Mouse (Mus musculus): ENCODE results near the gene Synrg. TPM values are rescaled to one million over a fixed set of nuclear protein-coding genes. Genes with fewer than 3 reads are reported as not detected.

The Synrg gene
- total and polyA plus RNA-seq, 3 experiments, result 9.5 to 25.2 (median 15.8) TPM

DNA sequence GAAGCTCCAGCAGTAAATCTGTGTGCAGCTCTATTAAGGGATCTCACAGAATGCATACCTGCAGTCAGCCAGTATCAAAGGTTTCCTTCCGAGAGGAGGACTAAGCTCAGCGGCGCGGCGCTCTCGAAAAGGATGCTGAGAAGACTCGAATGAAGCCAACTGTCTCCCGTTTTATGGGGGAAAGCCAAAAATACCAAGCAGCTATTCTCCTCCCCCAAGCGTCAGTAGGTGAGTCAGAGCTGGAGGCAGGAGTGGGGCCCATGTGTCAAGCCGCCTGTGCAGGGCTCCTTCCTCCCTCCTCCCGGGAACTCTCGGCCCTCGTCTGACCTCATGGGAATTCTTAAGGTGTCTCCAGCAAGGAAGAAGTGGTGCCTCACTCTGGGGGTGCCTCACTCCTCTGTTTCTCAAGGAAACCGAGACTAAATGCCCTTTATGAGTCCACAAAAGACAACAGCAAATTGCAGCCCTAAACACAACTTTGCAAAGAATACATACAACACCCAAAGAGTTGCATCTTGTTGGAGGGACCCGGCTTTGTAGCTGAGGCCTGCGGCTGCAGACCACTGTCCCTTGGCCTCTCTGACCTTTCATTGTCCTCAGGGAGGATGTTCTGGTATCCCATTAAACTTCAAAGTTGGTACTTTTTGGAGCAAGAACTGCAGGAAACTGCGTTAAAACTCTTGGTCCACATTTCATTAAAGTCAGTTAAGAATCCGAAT lies 102.9 kb downstream of the Synrg start:
- peak overlapping the region; percentile 87 for H3K27ac ChIP-seq (ENCODE audit: insufficient read depth, low read depth)
- H3K4me2 ChIP-seq (ENCODE audit: insufficient read depth, low read depth, poor library complexity, severe bottlenecking), result peak overlapping the region; percentile 91
- no peaks in the 10 kb centered on the region for H3K9me3 ChIP-seq (replicated peaks; ENCODE audit: low read length)
- H3K79me2 ChIP-seq (replicated peaks; ENCODE audit: control insufficient read depth, extremely low read depth, insufficient read depth, poor library complexity, severe bottlenecking), result peaks cover 42% of the 10 kb centered on the region
- TF ChIP-seq BHLHE40 (IDR thresholded peaks at IDR 0.05; ENCODE audit: low read depth, low read length) (peak; percentile 86), RCOR1 (conservative IDR thresholded peaks at IDR 0.05; ENCODE audit: low read depth, low read length) (peak; percentile 87; the same call in 1 of the 2 replicates), CHD2 (IDR thresholded peaks at IDR 0.05; ENCODE audit: low read length) (peak; percentile 58; the same call in 1 of the 2 replicates), RAD21 (IDR thresholded peaks at IDR 0.05; ENCODE audit: low read depth, low read length) (no peak), SMC3 (IDR thresholded peaks at IDR 0.05; ENCODE audit: low read depth, low read length) (no peak), HCFC1 (IDR thresholded peaks at IDR 0.05; ENCODE audit: low read depth, low read length) (no peak; the same call in 1 of the 2 replicates), GABPA (IDR thresholded peaks at IDR 0.05; ENCODE audit: insufficient replicate concordance, low read depth, low read length) (no peak), ZNF384 (IDR thresholded peaks at IDR 0.05; ENCODE audit: low read depth, low read length) (no peak), JUN (IDR thresholded peaks at IDR 0.05; ENCODE audit: insufficient read depth, low read depth, low read length) (peak; percentile 76), NELFE (IDR thresholded peaks at IDR 0.05; ENCODE audit: low read depth, low read length) (peak; percentile 84), ZMIZ1 (IDR thresholded peaks at IDR 0.05; ENCODE audit: low read depth, low read length) (peak; percentile 92), KAT2A (IDR thresholded peaks at IDR 0.05; ENCODE audit: insufficient replicate concordance, low read length) (no peak), MAFK (IDR thresholded peaks at IDR 0.05; ENCODE audit: insufficient replicate concordance, low read length) (0 out of 2 replicates have a peak, but pooled peaks have one; percentile 29), USF2 (conservative IDR thresholded peaks at IDR 0.05; ENCODE audit: low read depth, low read length) (no peak), UBTF (IDR thresholded peaks at IDR 0.05; ENCODE audit: low read depth, low read length) (peak; percentile 18; the same call in 1 of the 2 replicates), MYC (IDR thresholded peaks at IDR 0.05; ENCODE audit: low read depth, low read length) (peak; percentile 82; the same call in 1 of the 2 replicates), JUND (conservative IDR thresholded peaks at IDR 0.05; ENCODE audit: low read depth, low read length) (peak; percentile 79), SIN3A (IDR thresholded peaks at IDR 0.05; ENCODE audit: low read length) (peak; percentile 75; the same call in 1 of the 2 replicates), IRF4 (IDR thresholded peaks at IDR 0.05; ENCODE audit: low read depth, low read length) (peak; percentile 98), POLR2A (IDR thresholded peaks at IDR 0.05; ENCODE audit: low read depth, low read length) (peak; percentile 94), E2F4 (IDR thresholded peaks at IDR 0.05; ENCODE audit: insufficient replicate concordance, low read depth, low read length) (no peak), MXI1 (IDR thresholded peaks at IDR 0.05; ENCODE audit: low read depth, low read length) (peak; percentile 89), POLR2AphosphoS2 (IDR thresholded peaks at IDR 0.05; ENCODE audit: low read depth, low read length) (peak; percentile 74; the same call in 1 of the 2 replicates), ETS1 (conservative IDR thresholded peaks at IDR 0.05; ENCODE audit: low read depth, low read length) (peak; percentile 98), CTCF (conservative IDR thresholded peaks at IDR 0.05 in 1 of 2, IDR thresholded peaks at IDR 0.05 in 1 of 2; ENCODE audit: low read depth in 2 of 2, low read length in 2 of 2) (no peak), ZC3H11A (IDR thresholded peaks at IDR 0.05; ENCODE audit: low read depth, low read length) (no peak), ELF1 (IDR thresholded peaks at IDR 0.05; ENCODE audit: low read depth, low read length) (peak; percentile 51; the same call in 1 of the 2 replicates), MAZ (IDR thresholded peaks at IDR 0.05; ENCODE audit: low read depth, low read length) (peak; percentile 87), CHD1 (IDR thresholded peaks at IDR 0.05; ENCODE audit: low read depth, low read length) (no peak; the same call in 1 of the 2 replicates), TCF12 (IDR thresholded peaks at IDR 0.05; ENCODE audit: low read depth, low read length) (peak; percentile 92), NRF1 (IDR thresholded peaks at IDR 0.05; ENCODE audit: low read depth, low read length) (peak; percentile 37; the same call in 1 of the 2 replicates), EP300 (IDR thresholded peaks at IDR 0.05; ENCODE audit: low read length) (peak; percentile 80), ZKSCAN1 (IDR thresholded peaks at IDR 0.05; ENCODE audit: borderline replicate concordance, low read depth, low read length) (no peak), PAX5 (IDR thresholded peaks at IDR 0.05; ENCODE audit: low read length) (no peak), MEF2A (IDR thresholded peaks at IDR 0.05; ENCODE audit: borderline replicate concordance, low read depth, low read length) (peak; percentile 98), TBP (conservative IDR thresholded peaks at IDR 0.05; ENCODE audit: low read depth, low read length) (peak; percentile 95), USF1 (IDR thresholded peaks at IDR 0.05; ENCODE audit: low read depth, low read length) (no peak), MAX (IDR thresholded peaks at IDR 0.05; ENCODE audit: low read length) (peak; percentile 80)
- in situ Hi-C loops (cut with MboI; ENCODE audit: low pct_ligation_motif_present, low pct_unique_long_range_greater_than_20kb, low sequenced_read_pairs), result no loop called here
- no peaks in the 10 kb centered on the region for H3K36me3 ChIP-seq (replicated peaks in 1 of 2; ENCODE audit: control insufficient read depth in 1 of 2, insufficient read depth in 1 of 2, low read length in 1 of 2)
- DNase-seq (ENCODE audit: extremely low read depth), result peak; percentile 91
- peak overlapping the region; percentile 64 to 76 (median 75) for H3K4me3 ChIP-seq (replicated peaks in 1 of 3; ENCODE audit: low read depth in 2 of 3, low read length in 2 of 3, poor library complexity in 1 of 3)
- H3K4me1 ChIP-seq (ENCODE audit: control insufficient read depth in 1 of 2, insufficient read depth in 2 of 2), result peaks cover 15 to 74% of the 10 kb centered on the region in 2 experiments
- no peaks in the 10 kb centered on the region for H3K27me3 ChIP-seq (replicated peaks)
- dilution Hi-C loops (cut with MboI; ENCODE audit: extremely low pct_ligation_motif_present, extremely low pct_unique_long_range_greater_than_20kb, low sequenced_read_pairs), result no loop called here
- H3K9ac ChIP-seq (ENCODE audit: insufficient read depth, low read depth), result peak overlapping the region; percentile 79

Data from CH12.LX (cell line).